Mouse (Mus musculus): ENCODE measurements around the gene Opcml. TPM values are rescaled to one million over a fixed set of nuclear protein-coding genes. Genes with fewer than 3 reads are reported as not detected.

The Opcml gene
- polyA plus RNA-seq, 1 experiment: 0.02 TPM

GRCm38 (mm10) chr9:28247742-28248503 lies 457.3 kb downstream of the Opcml start:
- WGBS: 62% methylated on average over 7 of the region's 7 CpGs
- Histone ChIP-seq H3K4me1 (ENCODE audit: control insufficient read depth, insufficient read depth, insufficient read length) (no peaks in the 10 kb centered on the region), H3K4me3 (ENCODE audit: extremely low read depth, insufficient read depth, insufficient read length) (no peak overlapping the region), H3K27me3 (ENCODE audit: control insufficient read depth, insufficient read depth, low read length) (no peaks in the 10 kb centered on the region), H3K36me3 (ENCODE audit: control insufficient read depth, insufficient read depth, low read length) (no peaks in the 10 kb centered on the region), H3K27ac (ENCODE audit: insufficient read depth, low read length) (no peak overlapping the region)
- DNase-seq (ENCODE audit: low read depth in 1 of 2, low spot score in 2 of 2): no peak
- TF ChIP-seq POLR2A (IDR thresholded peaks at IDR 0.05; ENCODE audit: low read depth, low read length) (no peak), CTCF (IDR thresholded peaks at IDR 0.05; ENCODE audit: extremely low read depth, insufficient read depth, insufficient read length, insufficient replicate concordance) (no peak)

- TF ChIP-seq POLR2A (IDR thresholded peaks at IDR 0.05; ENCODE audit: low read depth, low read length): no peak
- TF ChIP-seq CTCF (IDR thresholded peaks at IDR 0.05; ENCODE audit: extremely low read depth, insufficient read depth, insufficient read length, insufficient replicate concordance): no peak
- H3K4me1 ChIP-seq (ENCODE audit: control insufficient read depth, insufficient read depth, insufficient read length): no peaks in the 10 kb centered on the region
- no peaks in the 10 kb centered on the region for H3K27me3 ChIP-seq (ENCODE audit: control insufficient read depth, insufficient read depth, low read length)
- WGBS: 82% methylated on average over 9 of the region's 9 CpGs
- H3K27ac ChIP-seq (ENCODE audit: insufficient read depth, low read length): no peak overlapping the region
- no peak overlapping the region for H3K4me3 ChIP-seq (ENCODE audit: extremely low read depth, insufficient read depth, insufficient read length)
- no peaks in the 10 kb centered on the region for H3K36me3 ChIP-seq (ENCODE audit: control insufficient read depth, insufficient read depth, low read length)
- DNase-seq (ENCODE audit: low read depth in 1 of 2, low spot score in 2 of 2): no peak
Observed at GRCm38 (mm10) chr9:28251341-28251740, 460.8 kb downstream of the Opcml start.

- H3K4me1 ChIP-seq (ENCODE audit: control insufficient read depth, insufficient read depth, insufficient read length): no peaks in the 10 kb centered on the region
- WGBS: 80% methylated on average over 8 of the region's 8 CpGs
- no peak for DNase-seq (ENCODE audit: low read depth in 1 of 2, low spot score in 2 of 2)
- H3K27ac ChIP-seq (ENCODE audit: insufficient read depth, low read length): no peak overlapping the region
- H3K27me3 ChIP-seq (ENCODE audit: control insufficient read depth, insufficient read depth, low read length): no peaks in the 10 kb centered on the region
- H3K36me3 ChIP-seq (ENCODE audit: control insufficient read depth, insufficient read depth, low read length): no peaks in the 10 kb centered on the region
- TF ChIP-seq POLR2A (IDR thresholded peaks at IDR 0.05; ENCODE audit: low read depth, low read length): no peak
- TF ChIP-seq CTCF (IDR thresholded peaks at IDR 0.05; ENCODE audit: extremely low read depth, insufficient read depth, insufficient read length, insufficient replicate concordance): no peak
- no peak overlapping the region for H3K4me3 ChIP-seq (ENCODE audit: extremely low read depth, insufficient read depth, insufficient read length)
Observed at GRCm38 (mm10) chr9:28255128-28255904, 464.7 kb downstream of the Opcml start.

GRCm38 (mm10) chr9:28255905-28256268 lies 465.3 kb downstream of the Opcml start:
- H3K4me3 ChIP-seq (ENCODE audit: extremely low read depth, insufficient read depth, insufficient read length): no peak overlapping the region
- 74% methylated on average over 1 of the region's 1 CpGs for WGBS
- no peak for TF ChIP-seq CTCF (IDR thresholded peaks at IDR 0.05; ENCODE audit: extremely low read depth, insufficient read depth, insufficient read length, insufficient replicate concordance)
- TF ChIP-seq POLR2A (IDR thresholded peaks at IDR 0.05; ENCODE audit: low read depth, low read length): no peak
- no peaks in the 10 kb centered on the region for H3K27me3 ChIP-seq (ENCODE audit: control insufficient read depth, insufficient read depth, low read length)
- DNase-seq (ENCODE audit: low read depth in 1 of 2, low spot score in 2 of 2): no peak
- H3K4me1 ChIP-seq (ENCODE audit: control insufficient read depth, insufficient read depth, insufficient read length): no peaks in the 10 kb centered on the region
- no peak overlapping the region for H3K27ac ChIP-seq (ENCODE audit: insufficient read depth, low read length)
- no peaks in the 10 kb centered on the region for H3K36me3 ChIP-seq (ENCODE audit: control insufficient read depth, insufficient read depth, low read length)

GRCm38 (mm10) chr9:28261078-28261753 lies 470.6 kb downstream of the Opcml start:
- 30% methylated on average over 7 of the region's 7 CpGs for WGBS
- TF ChIP-seq CTCF (IDR thresholded peaks at IDR 0.05; ENCODE audit: extremely low read depth, insufficient read depth, insufficient read length, insufficient replicate concordance): peak; percentile 34; the same call in 1 of the 2 replicates
- no peak for TF ChIP-seq POLR2A (IDR thresholded peaks at IDR 0.05; ENCODE audit: low read depth, low read length)
- DNase-seq (ENCODE audit: low read depth in 1 of 2, low spot score in 2 of 2): peak in 1 of 2 experiments; percentile 14
- no peaks in the 10 kb centered on the region for H3K4me1 ChIP-seq (ENCODE audit: control insufficient read depth, insufficient read depth, insufficient read length)
- no peak overlapping the region for H3K4me3 ChIP-seq (ENCODE audit: extremely low read depth, insufficient read depth, insufficient read length)
- no peaks in the 10 kb centered on the region for H3K27me3 ChIP-seq (ENCODE audit: control insufficient read depth, insufficient read depth, low read length)
- no peaks in the 10 kb centered on the region for H3K36me3 ChIP-seq (ENCODE audit: control insufficient read depth, insufficient read depth, low read length)
- no peak overlapping the region for H3K27ac ChIP-seq (ENCODE audit: insufficient read depth, low read length)

GRCm38 (mm10) chr9:28262021-28262420 lies 471.4 kb downstream of the Opcml start:
- Histone ChIP-seq H3K27ac (ENCODE audit: insufficient read depth, low read length) (no peak overlapping the region), H3K27me3 (ENCODE audit: control insufficient read depth, insufficient read depth, low read length) (no peaks in the 10 kb centered on the region), H3K36me3 (ENCODE audit: control insufficient read depth, insufficient read depth, low read length) (no peaks in the 10 kb centered on the region), H3K4me1 (ENCODE audit: control insufficient read depth, insufficient read depth, insufficient read length) (no peaks in the 10 kb centered on the region), H3K4me3 (ENCODE audit: extremely low read depth, insufficient read depth, insufficient read length) (no peak overlapping the region)
- no peak for DNase-seq (ENCODE audit: low read depth in 1 of 2, low spot score in 2 of 2)
- 87% methylated on average over 1 of the region's 1 CpGs for WGBS
- no peak for TF ChIP-seq POLR2A (IDR thresholded peaks at IDR 0.05; ENCODE audit: low read depth, low read length)
- no peak for TF ChIP-seq CTCF (IDR thresholded peaks at IDR 0.05; ENCODE audit: extremely low read depth, insufficient read depth, insufficient read length, insufficient replicate concordance)

Measured in spleen, adult 2 months (tissue).